Mouse (Mus musculus) midbrain, embryonic 14.5 days (tissue): ENCODE measurements around the gene Slc25a10. TPM values are rescaled to one million over a fixed set of nuclear protein-coding genes. Genes with fewer than 3 reads are reported as not detected.
A peak's percentile ranks its signal among the peaks of the same experiment; 100 is the strongest.
"Not testable (repeated sequence)": the region's sequence is repeated elsewhere in the genome, so short reads cannot be mapped to it uniquely, and the experiment has no call there.

Experiments used
- ATAC-seq: fragments of 200-750 bp; cut with Nextera tagmentation; 2 replicates; pipeline ENCODE4 v1.8.0; 2017; ENCODE audit warnings: moderate number of reproducible peaks, moderate library complexity; ENCODE audit not compliant: low FRiP score, low TSS enrichment
- DNase-seq: peaks from one replicate; pipeline ENCODE4 v3.0.0-alpha.2; 2015
- H3K27ac ChIP-seq: fragments of 300-500 bp; sonication (generic); replicated peaks from 2 replicates; pipeline ENCODE4 v1.5.1; 2014; ENCODE audit warnings: mild to moderate bottlenecking, low read depth, low read length, moderate library complexity
- H3K27me3 ChIP-seq: fragments of 300-500 bp; sonication (generic); 2 replicates; pipeline ENCODE4 v1.6.1; 2014; ENCODE audit warnings: low read length, control low read depth, mixed read lengths; ENCODE audit not compliant: control insufficient read depth, insufficient read depth
- H3K36me3 ChIP-seq: fragments of 300-500 bp; sonication (generic); 2 replicates; pipeline ENCODE4 v1.6.1; 2014; ENCODE audit warnings: low read length, control low read depth; ENCODE audit not compliant: control insufficient read depth, insufficient read depth
- H3K4me1 ChIP-seq: fragments of 300-500 bp; sonication (generic); 2 replicates; pipeline ENCODE4 v1.6.1; 2014; ENCODE audit warnings: mild to moderate bottlenecking, antibody characterized with exemption, low read length, control low read depth; ENCODE audit not compliant: control insufficient read depth, insufficient read depth
- H3K4me2 ChIP-seq: fragments of 300-500 bp; sonication (generic); 2 replicates; pipeline ENCODE4 v1.6.1; 2014; ENCODE audit warnings: mild to moderate bottlenecking, low read length, moderate library complexity
- H3K4me3 ChIP-seq: fragments of 300-500 bp; sonication (generic); replicated peaks from 2 replicates; pipeline ENCODE4 v1.5.1; 2014; ENCODE audit warnings: low read depth, low read length
- H3K9ac ChIP-seq: fragments of 300-500 bp; sonication (generic); replicated peaks from 2 replicates; pipeline ENCODE4 v1.6.1; 2014; ENCODE audit warnings: mild to moderate bottlenecking, low read length, moderate library complexity
- H3K9me3 ChIP-seq: fragments of 300-500 bp; sonication (generic); 2 replicates; pipeline ENCODE4 v1.6.1; 2016; ENCODE audit warnings: low read length, control low read depth, mixed read lengths; ENCODE audit not compliant: control insufficient read depth
- WGBS: fragments of 180-500 bp; shearing (Covaris S2); extraction: QIAGEN DNeasy Blood & Tissue Kit; methylation state at CpG from one replicate; pipeline ENCODE4 v1.1.7; 2014; 5-methylcytosine and 5-hydroxymethylcytosine counted together
- polyA plus RNA-seq: library from polyadenylated mRNA; unstranded; fragments of >200 nt; fragmentation: Nextera tagmentation; extraction: Ambion mirVana; gene quantifications from 2 replicates; pipeline ENCODE4 v1.2.1, GENCODE M21; 2014

Gene Slc25a10
- polyA plus RNA-seq, 1 experiment from 2014 or later: 28.4 TPM

DNA sequence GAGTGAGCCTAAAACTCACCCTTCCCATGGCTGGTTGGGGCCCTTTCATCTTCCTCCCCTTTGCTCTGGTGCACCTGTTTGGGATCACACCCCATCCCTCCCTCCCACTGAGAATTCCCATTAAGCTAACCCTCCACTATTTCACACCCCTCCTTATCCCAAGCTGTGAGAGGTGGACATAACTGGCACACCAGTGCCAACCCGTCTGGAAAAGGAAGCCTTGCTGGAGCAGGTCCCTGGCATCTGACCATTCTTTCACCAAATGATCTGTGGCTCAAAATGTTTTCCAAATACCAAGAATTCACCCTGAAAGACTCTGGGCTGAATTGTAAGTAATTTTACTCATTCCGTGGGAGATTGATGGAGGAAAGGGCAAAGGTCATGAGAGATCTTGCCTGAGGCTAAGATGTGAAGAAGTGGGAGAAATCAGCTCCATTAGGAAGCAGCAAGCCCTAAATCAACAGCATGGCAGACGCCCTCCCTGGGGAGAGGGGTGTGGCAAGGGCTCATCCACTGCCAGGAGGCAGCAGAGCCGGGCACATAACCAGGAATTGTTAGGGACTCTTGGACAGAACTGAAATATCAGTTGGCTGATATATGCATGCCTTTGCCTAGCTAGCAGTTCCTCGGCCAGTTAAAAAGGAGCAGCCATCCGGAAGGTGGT is 21.3 kb downstream of the Slc25a10 start:
- Histone ChIP-seq H3K4me3 (no peak overlapping the region), H3K4me2 (no peak overlapping the region), H3K27me3 (no peaks in the 10 kb centered on the region), H3K4me1 (peaks cover 6% of the 10 kb centered on the region; the same call in 1 of the 2 replicates), H3K27ac (no peak overlapping the region), H3K9ac (no peak overlapping the region), H3K9me3 (no peaks in the 10 kb centered on the region), H3K36me3 (no peaks in the 10 kb centered on the region)
- DNase-seq (no peak), ATAC-seq (no peak)
- 59% methylated on average over 6 of the region's 6 CpGs for WGBS

- H3K27ac ChIP-seq, H3K36me3 ChIP-seq, ATAC-seq, H3K9me3 ChIP-seq, H3K4me1 ChIP-seq, H3K9ac ChIP-seq, H3K4me3 ChIP-seq, H3K4me2 ChIP-seq, DNase-seq, H3K27me3 ChIP-seq: not testable (repeated sequence)
- WGBS: 92% methylated on average over 2 of the region's 2 CpGs
Measured at GRCm38 (mm10) chr11:120514262-120514661, 22.6 kb downstream of the Slc25a10 start.

- no peak overlapping the region for H3K27ac ChIP-seq
- H3K9ac ChIP-seq: no peak overlapping the region; the same call in 1 of the 2 replicates
- no peak; the same call in 1 of the 2 replicates for ATAC-seq
- WGBS: 19% methylated on average over 17 of the region's 17 CpGs
- no peak overlapping the region for H3K4me3 ChIP-seq
- no peaks in the 10 kb centered on the region for H3K9me3 ChIP-seq
- DNase-seq: peak; percentile 87
- peaks cover 2% of the 10 kb centered on the region; the same call in 1 of the 2 replicates for H3K4me1 ChIP-seq
- H3K27me3 ChIP-seq: no peaks in the 10 kb centered on the region
- H3K4me2 ChIP-seq: no peak overlapping the region
- H3K36me3 ChIP-seq: no peaks in the 10 kb centered on the region
Measured at GRCm38 (mm10) chr11:120515611-120516010, 24.0 kb downstream of the Slc25a10 start.

DNA sequence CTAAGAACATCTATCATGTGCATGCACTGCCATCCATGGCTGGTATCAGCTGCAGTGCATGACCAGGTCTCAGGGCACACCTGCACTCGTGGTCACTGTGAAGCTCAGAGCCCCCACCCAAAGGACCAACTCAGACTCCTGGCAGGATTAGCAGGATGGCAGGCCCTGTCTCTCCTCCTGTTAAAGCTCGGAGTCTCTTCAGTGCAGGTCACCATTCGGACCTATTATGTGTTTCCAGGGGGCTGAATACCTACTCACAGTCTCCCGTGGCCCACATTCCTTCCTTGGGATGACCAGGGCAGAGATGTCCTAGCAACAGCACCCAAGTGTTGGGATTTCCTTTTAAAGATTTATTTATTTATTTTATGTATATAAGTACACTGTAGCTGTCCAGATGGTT is 25.5 kb downstream of the Slc25a10 start:
- Histone ChIP-seq H3K27ac (no peak overlapping the region), H3K4me1 (no peaks in the 10 kb centered on the region), H3K9me3 (no peaks in the 10 kb centered on the region), H3K4me2 (no peak overlapping the region), H3K9ac (no peak overlapping the region), H3K36me3 (no peaks in the 10 kb centered on the region), H3K27me3 (no peaks in the 10 kb centered on the region), H3K4me3 (no peak overlapping the region)
- ATAC-seq (no peak), DNase-seq (no peak)
- 67% methylated on average over 4 of the region's 4 CpGs for whole genome bisulfite sequencing

GRCm38 (mm10) chr11:120518027-120518426 is 26.4 kb downstream of the Slc25a10 start:
- H3K4me2 ChIP-seq: no peak overlapping the region

GRCm38 (mm10) chr11:120518558-120518957 is 26.9 kb downstream of the Slc25a10 start:
- Histone ChIP-seq H3K4me2 (no peak overlapping the region), H3K4me1 (no peaks in the 10 kb centered on the region), H3K27ac (no peak overlapping the region), H3K9me3 (no peaks in the 10 kb centered on the region), H3K36me3 (no peaks in the 10 kb centered on the region), H3K9ac (no peak overlapping the region), H3K27me3 (no peaks in the 10 kb centered on the region), H3K4me3 (no peak overlapping the region)
- ATAC-seq: no peak
- DNase-seq: no peak
- 82% methylated on average over 6 of the region's 6 CpGs for WGBS

More at GRCm38 (mm10) chr11:120518027-120518426, 26.4 kb downstream of the Slc25a10 start:
- no peak for ATAC-seq
- no peak for DNase-seq
- Histone ChIP-seq H3K27me3 (no peaks in the 10 kb centered on the region), H3K4me1 (no peaks in the 10 kb centered on the region), H3K9ac (no peak overlapping the region), H3K27ac (no peak overlapping the region), H3K4me3 (no peak overlapping the region), H3K36me3 (no peaks in the 10 kb centered on the region), H3K9me3 (no peaks in the 10 kb centered on the region)
- 74% methylated on average over 6 of the region's 6 CpGs for WGBS

DNA sequence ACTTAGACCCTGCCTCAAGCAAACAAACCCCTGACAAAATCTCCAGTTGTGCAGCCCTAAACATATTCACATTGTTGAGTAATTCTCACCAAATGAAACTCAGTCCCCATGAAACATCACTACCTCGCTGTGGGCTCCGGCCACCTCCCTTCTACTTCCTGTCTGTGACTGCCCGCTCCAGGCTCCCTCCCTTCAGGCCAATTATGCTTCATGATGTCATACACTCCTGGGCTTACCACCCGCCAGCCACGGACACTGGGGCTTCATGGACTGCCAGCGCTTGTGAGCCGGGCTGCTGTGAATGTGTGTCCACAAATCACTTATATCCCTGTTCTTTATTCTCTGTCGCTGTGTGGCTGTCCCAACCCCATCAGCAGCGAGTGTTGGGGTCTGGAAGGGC is 28.1 kb downstream of the Slc25a10 start:
- Histone ChIP-seq H3K27me3 (no peaks in the 10 kb centered on the region), H3K27ac (no peak overlapping the region), H3K4me1 (no peaks in the 10 kb centered on the region), H3K4me2 (no peak overlapping the region), H3K9ac (0 out of 2 replicates have a peak overlapping the region, but pooled peaks have one; percentile 26), H3K9me3 (no peaks in the 10 kb centered on the region), H3K4me3 (no peak overlapping the region), H3K36me3 (no peaks in the 10 kb centered on the region)
- no peak for ATAC-seq
- WGBS: 58% methylated on average over 9 of the region's 9 CpGs
- no peak for DNase-seq

GRCm38 (mm10) chr11:120520498-120520897 is 28.9 kb downstream of the Slc25a10 start:
- Histone ChIP-seq H3K9me3 (no peaks in the 10 kb centered on the region), H3K27me3 (no peaks in the 10 kb centered on the region), H3K4me3 (no peak overlapping the region), H3K4me1 (no peaks in the 10 kb centered on the region), H3K9ac (no peak overlapping the region), H3K36me3 (no peaks in the 10 kb centered on the region), H3K4me2 (no peak overlapping the region), H3K27ac (no peak overlapping the region)
- no peak for DNase-seq
- no peak for ATAC-seq
- WGBS: 79% methylated on average over 9 of the region's 9 CpGs

GRCm38 (mm10) chr11:120520967-120521540 is 29.4 kb downstream of the Slc25a10 start:
- 85% methylated on average over 5 of the region's 5 CpGs for WGBS
- Histone ChIP-seq H3K27ac (no peak overlapping the region), H3K4me1 (no peaks in the 10 kb centered on the region), H3K9ac (no peak overlapping the region), H3K9me3 (no peaks in the 10 kb centered on the region), H3K4me3 (no peak overlapping the region), H3K4me2 (no peak overlapping the region), H3K27me3 (no peaks in the 10 kb centered on the region), H3K36me3 (no peaks in the 10 kb centered on the region)
- DNase-seq (no peak), ATAC-seq (no peak)
